Mouse (Mus musculus): ENCODE data around the gene Dppa3. TPM values are rescaled to one million over a fixed set of nuclear protein-coding genes. Genes with fewer than 3 reads are reported as not detected.

Gene Dppa3
- polyA plus RNA-seq (2015; fragmentation: Nextera tagmentation; extraction: Ambion mirVana): 0.28 TPM in 1 of 2 replicates, not detected in the other

GRCm38 (mm10) chr6:122626110-122626509 is at the start of gene Dppa3:
Gene Dppa3, plus strand, starts transcription at chr6:122626410.
- H3K9ac ChIP-seq: no peak within 1 kb of the TSS
- peak within 1 kb of the TSS; percentile 54 for H3K4me2 ChIP-seq
- H3K27ac ChIP-seq: no peak within 1 kb of the TSS
- no peak for ATAC-seq (replicated peaks; ENCODE audit: insufficient number of reproducible peaks, insufficient read depth, low FRiP score, low read depth)
- H3K4me3 ChIP-seq: peak within 1 kb of the TSS; percentile 30
- WGBS: 85% methylated on average over 8 of the region's 8 CpGs
- H3K36me3 ChIP-seq: no peaks in the 10 kb centered on the region
- H3K4me1 ChIP-seq (replicated peaks): no peaks in the 10 kb centered on the region
- no peaks in the 10 kb centered on the region for H3K9me3 ChIP-seq (replicated peaks)
- peaks cover 8% of the 10 kb centered on the region; the same call in 1 of the 2 replicates for H3K27me3 ChIP-seq

GRCm38 (mm10) chr6:122577030-122577429 is 49.2 kb upstream of the Dppa3 start:
- no peak for ATAC-seq (replicated peaks; ENCODE audit: insufficient number of reproducible peaks, insufficient read depth, low FRiP score, low read depth)
- WGBS: 80% methylated on average over 3 of the region's 3 CpGs
- no peak overlapping the region for H3K9ac ChIP-seq

GRCm38 (mm10) chr6:122579086-122579485 is 47.1 kb upstream of the Dppa3 start:
- H3K9me3 ChIP-seq (replicated peaks): no peaks in the 10 kb centered on the region
- no peaks in the 10 kb centered on the region for H3K27me3 ChIP-seq
- H3K27ac ChIP-seq: no peak overlapping the region
- no peak overlapping the region for H3K4me2 ChIP-seq
- WGBS: 65% methylated on average over 1 of the region's 1 CpGs
- no peak overlapping the region for H3K4me3 ChIP-seq
- no peaks in the 10 kb centered on the region for H3K36me3 ChIP-seq
- H3K9ac ChIP-seq: no peak overlapping the region
- H3K4me1 ChIP-seq (replicated peaks): no peaks in the 10 kb centered on the region
- ATAC-seq (replicated peaks; ENCODE audit: insufficient number of reproducible peaks, insufficient read depth, low FRiP score, low read depth): no peak

More at GRCm38 (mm10) chr6:122577030-122577429, 49.2 kb upstream of the Dppa3 start:
- Histone ChIP-seq H3K4me2 (no peak overlapping the region), H3K27me3 (no peaks in the 10 kb centered on the region), H3K36me3 (no peaks in the 10 kb centered on the region), H3K9me3 (replicated peaks) (no peaks in the 10 kb centered on the region), H3K4me1 (replicated peaks) (no peaks in the 10 kb centered on the region), H3K4me3 (no peak overlapping the region), H3K27ac (no peak overlapping the region)

- ATAC-seq (replicated peaks; ENCODE audit: insufficient number of reproducible peaks, insufficient read depth, low FRiP score, low read depth): no peak
- Histone ChIP-seq H3K27ac (no peak overlapping the region), H3K4me3 (no peak overlapping the region), H3K9ac (no peak overlapping the region), H3K4me2 (no peak overlapping the region), H3K4me1 (replicated peaks) (no peaks in the 10 kb centered on the region), H3K27me3 (no peaks in the 10 kb centered on the region), H3K36me3 (no peaks in the 10 kb centered on the region), H3K9me3 (replicated peaks) (no peaks in the 10 kb centered on the region)
- WGBS: 74% methylated on average over 13 of the region's 13 CpGs
These were observed 35.0 kb upstream of the Dppa3 start for GRCm38 (mm10) chr6:122591027-122591758.

GRCm38 (mm10) chr6:122592905-122593304 is 33.3 kb upstream of the Dppa3 start:
- Histone ChIP-seq H3K9ac (no peak overlapping the region), H3K4me3 (no peak overlapping the region), H3K4me2 (no peak overlapping the region), H3K36me3 (no peaks in the 10 kb centered on the region), H3K27me3 (no peaks in the 10 kb centered on the region), H3K27ac (no peak overlapping the region), H3K4me1 (replicated peaks) (no peaks in the 10 kb centered on the region), H3K9me3 (replicated peaks) (no peaks in the 10 kb centered on the region)
- no peak for ATAC-seq (replicated peaks; ENCODE audit: insufficient number of reproducible peaks, insufficient read depth, low FRiP score, low read depth)
- 79% methylated on average over 2 of the region's 2 CpGs for WGBS

- Histone ChIP-seq H3K27me3 (no peaks in the 10 kb centered on the region), H3K9ac (no peak overlapping the region), H3K4me2 (no peak overlapping the region), H3K9me3 (replicated peaks) (no peaks in the 10 kb centered on the region), H3K4me3 (no peak overlapping the region), H3K36me3 (no peaks in the 10 kb centered on the region), H3K27ac (no peak overlapping the region), H3K4me1 (replicated peaks) (no peaks in the 10 kb centered on the region)
- ATAC-seq (replicated peaks; ENCODE audit: insufficient number of reproducible peaks, insufficient read depth, low FRiP score, low read depth): 0 out of 2 replicates have a peak, but pooled peaks have one; percentile 55
- WGBS: 27% methylated on average over 7 of the region's 7 CpGs
These were observed 30.6 kb upstream of the Dppa3 start for GRCm38 (mm10) chr6:122595637-122596036.

GRCm38 (mm10) chr6:122596608-122597007 is 29.6 kb upstream of the Dppa3 start:
- H3K27me3 ChIP-seq: no peaks in the 10 kb centered on the region
- no peaks in the 10 kb centered on the region for H3K4me1 ChIP-seq (replicated peaks)
- no peak overlapping the region for H3K27ac ChIP-seq
- ATAC-seq (replicated peaks; ENCODE audit: insufficient number of reproducible peaks, insufficient read depth, low FRiP score, low read depth): no peak
- H3K9me3 ChIP-seq (replicated peaks): no peaks in the 10 kb centered on the region
- H3K36me3 ChIP-seq: no peaks in the 10 kb centered on the region
- no peak overlapping the region for H3K9ac ChIP-seq
- no peak overlapping the region for H3K4me3 ChIP-seq
- WGBS: 64% methylated on average over 7 of the region's 7 CpGs
- no peak overlapping the region for H3K4me2 ChIP-seq

- Histone ChIP-seq H3K36me3 (no peaks in the 10 kb centered on the region), H3K27me3 (no peaks in the 10 kb centered on the region), H3K4me2 (no peak overlapping the region), H3K9me3 (replicated peaks) (no peaks in the 10 kb centered on the region), H3K4me1 (replicated peaks) (no peaks in the 10 kb centered on the region; the same call in 1 of the 2 replicates), H3K27ac (no peak overlapping the region), H3K4me3 (no peak overlapping the region), H3K9ac (no peak overlapping the region)
- no peak for ATAC-seq (replicated peaks; ENCODE audit: insufficient number of reproducible peaks, insufficient read depth, low FRiP score, low read depth)
- WGBS: 89% methylated on average over 4 of the region's 4 CpGs
These were observed 28.2 kb upstream of the Dppa3 start for GRCm38 (mm10) chr6:122598014-122598413.

- ATAC-seq (replicated peaks; ENCODE audit: insufficient number of reproducible peaks, insufficient read depth, low FRiP score, low read depth): no peak
- Histone ChIP-seq H3K36me3 (no peaks in the 10 kb centered on the region), H3K9me3 (replicated peaks) (no peaks in the 10 kb centered on the region), H3K9ac (no peak overlapping the region), H3K27me3 (no peaks in the 10 kb centered on the region), H3K4me2 (no peak overlapping the region), H3K27ac (no peak overlapping the region), H3K4me1 (replicated peaks) (no peaks in the 10 kb centered on the region; the same call in 1 of the 2 replicates), H3K4me3 (no peak overlapping the region)
- 77% methylated on average over 6 of the region's 6 CpGs for WGBS
These were observed 27.8 kb upstream of the Dppa3 start for GRCm38 (mm10) chr6:122598436-122598835.

- no peaks in the 10 kb centered on the region for H3K27me3 ChIP-seq
- H3K4me1 ChIP-seq (replicated peaks): no peaks in the 10 kb centered on the region; the same call in 1 of the 2 replicates
- H3K4me3 ChIP-seq: no peak overlapping the region
- no peak overlapping the region for H3K9ac ChIP-seq
- no peak overlapping the region for H3K27ac ChIP-seq
- no peak overlapping the region for H3K4me2 ChIP-seq
- WGBS: 86% methylated on average over 9 of the region's 9 CpGs
- no peaks in the 10 kb centered on the region for H3K9me3 ChIP-seq (replicated peaks)
- no peaks in the 10 kb centered on the region for H3K36me3 ChIP-seq
- no peak for ATAC-seq (replicated peaks; ENCODE audit: insufficient number of reproducible peaks, insufficient read depth, low FRiP score, low read depth)
These were observed 27.0 kb upstream of the Dppa3 start for GRCm38 (mm10) chr6:122599054-122599737.

- Histone ChIP-seq H3K4me3 (no peak overlapping the region), H3K9me3 (replicated peaks) (no peaks in the 10 kb centered on the region), H3K27me3 (no peaks in the 10 kb centered on the region), H3K36me3 (no peaks in the 10 kb centered on the region), H3K4me1 (replicated peaks) (no peaks in the 10 kb centered on the region; the same call in 1 of the 2 replicates), H3K4me2 (no peak overlapping the region), H3K27ac (no peak overlapping the region), H3K9ac (no peak overlapping the region)
- ATAC-seq (replicated peaks; ENCODE audit: insufficient number of reproducible peaks, insufficient read depth, low FRiP score, low read depth): no peak
- 79% methylated on average over 7 of the region's 7 CpGs for WGBS
These were observed 26.1 kb upstream of the Dppa3 start for GRCm38 (mm10) chr6:122600066-122600646.

All from heart, embryonic 15.5 days (tissue).